In the genomic region with DNA sequence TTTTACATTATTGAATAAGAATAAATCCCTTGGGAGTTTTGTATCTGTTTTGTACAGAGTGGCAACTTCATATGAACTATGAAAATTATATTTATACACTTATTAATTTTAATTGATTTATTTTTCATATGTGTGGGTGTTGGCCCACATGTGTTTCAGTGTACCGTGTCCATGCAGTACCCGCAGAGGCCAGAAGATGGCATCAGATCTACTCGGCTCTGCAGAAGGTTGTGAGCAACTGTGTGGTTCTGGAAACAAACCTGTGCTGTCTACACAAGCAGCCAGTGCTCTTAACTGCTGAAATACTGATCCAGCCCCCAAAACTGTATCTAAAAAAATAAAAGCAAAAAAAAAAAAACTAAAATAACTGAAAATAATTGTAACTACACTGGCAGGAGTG, we compare ENCODE assay signal across 9 mouse cellular contexts. TPM values are rescaled to one million over a fixed set of nuclear protein-coding genes. Genes with fewer than 3 reads are reported as not detected.
DNase-seq lines count a peak whose midpoint lies in the region; ATAC-seq and TF ChIP-seq lines count a peak whose summit lies in the region.
"Had no signal": no experiment of that assay in that cellular context is flagged by ENCODE, and none has a peak within 500 bp of the region (broad histone marks: within the 10 kb centered on the region; RNA-seq: fewer than 3 reads in every experiment).

No protein-coding gene starts in this region.

- no peak overlapping the region for H3K9ac ChIP-seq in ES-E14 (ENCODE audit: insufficient read depth, low read depth, low read length, poor library complexity, severe bottlenecking)
- H3K9ac ChIP-seq: hindbrain, embryonic 15.5 days had no signal

- DNase-seq in B cell, adult 2 months: peak; percentile 62 to 68
- peak; percentile 11 for DNase-seq in ES-E14 (ENCODE audit: low read depth, low spot score)
- peak; percentile 61 for DNase-seq in cerebellum, adult 8-10 months
- peak; percentile 41 for DNase-seq in gastrocnemius, adult 18-20 months (ENCODE audit: low spot score)
- peak; percentile 24 to 69 for DNase-seq in layer of hippocampus, adult 2 months (ENCODE audit: low spot score in 2 of 2)
- DNase-seq in lung, postnatal 14 days: peak; percentile 72
- DNase-seq in right cerebral cortex, postnatal 4 days: peak; percentile 76

- H3K27ac ChIP-seq in ES-E14 (ENCODE audit: insufficient read depth, low read depth, low read length, poor library complexity, severe bottlenecking): no peak overlapping the region
- no peak overlapping the region for H3K27ac ChIP-seq in layer of hippocampus, adult 2 months
- H3K27ac ChIP-seq: hindbrain, embryonic 15.5 days had no signal

- H3K4me3 ChIP-seq in ES-E14 (ENCODE audit: insufficient read depth in 1 of 2, low read depth in 1 of 2, low read length in 2 of 2, poor library complexity in 1 of 2, severe bottlenecking in 1 of 2): no peak overlapping the region
- H3K4me3 ChIP-seq in layer of hippocampus, adult 2 months: no peak overlapping the region
- H3K4me3 ChIP-seq: hindbrain, embryonic 15.5 days had no signal

- no peaks in the 10 kb centered on the region for H3K36me3 ChIP-seq in ES-E14 (ENCODE audit: control insufficient read depth, insufficient read depth, low read length, poor library complexity, severe bottlenecking)
- H3K36me3 ChIP-seq: hindbrain, embryonic 15.5 days had no signal

- TF ChIP-seq CTCF in layer of hippocampus, adult 2 months (conservative IDR thresholded peaks at IDR 0.05): peak; percentile 86

- no peak for ATAC-seq in erythroid progenitor cell, adult 5-6 weeks (replicated peaks; ENCODE audit: low FRiP score, poor library complexity, severe bottlenecking)

- H3K4me1 ChIP-seq in ES-E14 (ENCODE audit: control insufficient read depth in 2 of 2, insufficient read depth in 2 of 2, low read length in 2 of 2, poor library complexity in 1 of 2): no peaks in the 10 kb centered on the region
- H3K4me1 ChIP-seq: hindbrain, embryonic 15.5 days had no signal

- H3K9me3 ChIP-seq in ES-E14 (ENCODE audit: control insufficient read depth, insufficient read depth, low read depth, low read length): no peaks in the 10 kb centered on the region
- H3K9me3 ChIP-seq: hindbrain, embryonic 15.5 days had no signal

- in situ Hi-C loops in ES-E14 (cut with MboI; ENCODE audit: low sequenced_read_pairs in 2 of 2, unreplicated experiment in 2 of 2): no loop called here

TF ChIP-seq in ES-E14, 5 proteins besides CTCF, POLR2A, EP300 and RAD21:
- TF ChIP-seq CHD2 (IDR thresholded peaks at IDR 0.05; ENCODE audit: low read depth, low read length) (no peak), HCFC1 (IDR thresholded peaks at IDR 0.05; ENCODE audit: borderline replicate concordance, insufficient read depth, low read length) (no peak), ZC3H11A (IDR thresholded peaks at IDR 0.05; ENCODE audit: borderline replicate concordance, low read depth, low read length) (no peak)

RNA-seq across cellular contexts. Expression of a gene that starts 6.7 kb away (rescaled TPM):
- total RNA-seq in ES-E14 (2012; rRNA removed): not detected in 2 replicates
- total RNA-seq in gastrocnemius, adult 18-20 months (2021): not detected
- total RNA-seq in layer of hippocampus, adult 2 months (2021): not detected
- total RNA-seq in erythroid progenitor cell, adult 5-6 weeks (2015; ENCODE audit: low replicate concordance): not detected in 2 replicates
- not detected in 2 replicates for total RNA-seq in erythroid progenitor cell, adult 5-6 weeks (2017; ENCODE audit: low replicate concordance)

RNA-seq across cellular contexts. Expression of a gene that starts 18.1 kb away (rescaled TPM):
- 0.54 TPM in 1 of 2 replicates, not detected in the other for total RNA-seq in ES-E14 (2012; rRNA removed)
- total RNA-seq in gastrocnemius, adult 18-20 months (2021): not detected
- not detected for total RNA-seq in layer of hippocampus, adult 2 months (2021)
- not detected in 2 replicates for total RNA-seq in erythroid progenitor cell, adult 5-6 weeks (2015; ENCODE audit: low replicate concordance)
- total RNA-seq in erythroid progenitor cell, adult 5-6 weeks (2017; ENCODE audit: low replicate concordance): not detected in 2 replicates

Comparison
In these comparisons a context has a peak if more than half of its experiments do, and no peak if none do; other contexts are left out.
1. DNase-seq: peak in every context shown above with its lines; median percentile 76 in right cerebral cortex, postnatal 4 days; 72 in lung, postnatal 14 days; 65 in B cell, adult 2 months; 61 in cerebellum, adult 8-10 months; 46 in layer of hippocampus, adult 2 months; 41 in gastrocnemius, adult 18-20 months; 11 in ES-E14.